8 mouse cellular contexts compared by ENCODE assay signal in the genomic region with DNA sequence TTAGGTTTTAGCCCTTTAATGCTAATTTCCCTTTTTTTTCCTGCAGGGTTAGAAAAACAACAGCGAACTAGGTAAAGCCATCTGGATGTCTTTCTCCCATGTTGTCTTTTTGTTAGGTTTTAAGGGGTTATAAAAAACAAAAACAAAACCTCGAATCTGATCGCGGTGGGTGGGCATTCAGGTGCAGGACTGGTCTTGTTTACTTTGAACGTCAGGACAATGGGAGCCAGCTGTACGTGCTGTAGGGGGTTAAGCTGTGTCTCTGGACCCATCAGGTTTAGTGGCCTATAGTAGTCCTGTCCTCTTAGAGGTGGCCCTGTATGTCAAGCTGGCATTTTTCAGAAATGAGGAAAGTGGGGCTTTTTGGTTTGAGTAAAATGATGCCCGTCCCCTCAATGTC. TPM values are rescaled to one million over a fixed set of nuclear protein-coding genes. Genes with fewer than 3 reads are reported as not detected.
DNase-seq lines count a peak whose midpoint lies in the region; ATAC-seq and TF ChIP-seq lines count a peak whose summit lies in the region.

No protein-coding gene starts in this region.

- no peaks in the 10 kb centered on the region for H3K36me3 ChIP-seq in heart, adult 2 months (ENCODE audit: control insufficient read depth, insufficient read depth, low read length)
- H3K36me3 ChIP-seq in ES-Bruce4 (ENCODE audit: control insufficient read depth, insufficient read depth, low read length, poor library complexity, severe bottlenecking), result no peaks in the 10 kb centered on the region
- H3K36me3 ChIP-seq in forebrain, embryonic 12.5 days (replicated peaks), result no peaks in the 10 kb centered on the region
- H3K36me3 ChIP-seq in liver, adult 2 months (ENCODE audit: control insufficient read depth, insufficient read depth, low read length), result no peaks in the 10 kb centered on the region

- no peak for ATAC-seq in forebrain, embryonic 12.5 days (ENCODE audit: low FRiP score)

- peak overlapping the region; percentile 95 for H3K4me2 ChIP-seq in forebrain, embryonic 12.5 days

- peak overlapping the region; percentile 91 for H3K4me3 ChIP-seq in heart, adult 2 months
- H3K4me3 ChIP-seq in ES-Bruce4 (ENCODE audit: low read depth, low read length), result peak overlapping the region; percentile 76
- peak overlapping the region; percentile 73 for H3K4me3 ChIP-seq in forebrain, embryonic 12.5 days (replicated peaks)
- H3K4me3 ChIP-seq in liver, adult 2 months (ENCODE audit: insufficient read depth, low read depth, low read length), result peak overlapping the region; percentile 98

- H3K9me3 ChIP-seq in ES-Bruce4 (replicated peaks; ENCODE audit: control insufficient read depth, insufficient read depth, low read length, poor library complexity, severe bottlenecking), result 0 out of 2 replicates have a peak, but pooled peaks cover 3% of the 10 kb centered on the region
- H3K9me3 ChIP-seq in forebrain, embryonic 12.5 days, result no peaks in the 10 kb centered on the region

- no peak overlapping the region for H3K9ac ChIP-seq in heart, adult 2 months (ENCODE audit: low read depth, low read length)
- peak overlapping the region; percentile 72 for H3K9ac ChIP-seq in ES-Bruce4 (ENCODE audit: low read depth, poor library complexity, severe bottlenecking)
- H3K9ac ChIP-seq in forebrain, embryonic 12.5 days, result peak overlapping the region; percentile 69; the same call in 1 of the 2 replicates
- no peak overlapping the region for H3K9ac ChIP-seq in liver, adult 2 months (ENCODE audit: low read depth, low read length)

- no peaks in the 10 kb centered on the region for H3K79me2 ChIP-seq in heart, adult 2 months (replicated peaks; ENCODE audit: control insufficient read depth, insufficient read depth, low read length)
- H3K79me2 ChIP-seq in liver, adult 2 months (ENCODE audit: control insufficient read depth, insufficient read depth, low read length), result peaks cover 9% of the 10 kb centered on the region

- no peak for DNase-seq in heart, adult 2 months
- DNase-seq in heart, adult 9 months (ENCODE audit: low spot score in 2 of 2), result no peak
- DNase-seq in liver, adult 2 months (ENCODE audit: extremely low read depth, low read depth, low spot score), result no peak
- DNase-seq in adrenal gland, postnatal 36 days, result no peak
- DNase-seq in embryo, embryonic 11 days, result no peak
- no peak for DNase-seq in layer of hippocampus, postnatal 25 days (ENCODE audit: extremely low spot score in 1 of 2, low spot score in 1 of 2)

- H3K27me3 ChIP-seq in heart, adult 2 months (ENCODE audit: control insufficient read depth, insufficient read depth, low read length), result no peaks in the 10 kb centered on the region
- no peaks in the 10 kb centered on the region for H3K27me3 ChIP-seq in ES-Bruce4 (ENCODE audit: control insufficient read depth, insufficient read depth, low read length, poor library complexity, severe bottlenecking)
- peaks cover 12% of the 10 kb centered on the region for H3K27me3 ChIP-seq in forebrain, embryonic 12.5 days
- H3K27me3 ChIP-seq in liver, adult 2 months (ENCODE audit: control insufficient read depth, insufficient read depth, low read length), result no peaks in the 10 kb centered on the region

- peaks cover 3% of the 10 kb centered on the region for H3K4me1 ChIP-seq in heart, adult 2 months (ENCODE audit: control insufficient read depth, insufficient read depth, low read length)
- H3K4me1 ChIP-seq in ES-Bruce4 (ENCODE audit: control insufficient read depth, insufficient read depth, low read length), result no peaks in the 10 kb centered on the region
- peaks cover 21% of the 10 kb centered on the region for H3K4me1 ChIP-seq in forebrain, embryonic 12.5 days
- H3K4me1 ChIP-seq in liver, adult 2 months (ENCODE audit: control insufficient read depth, insufficient read depth, low read length), result peaks cover 8% of the 10 kb centered on the region

- intact Hi-C loops in heart, adult 2 months (cut with DNase I), result loop anchor here (5.0 kb wide), 3 partner anchors 35 to 80 kb away; a partner anchor contains a TSS

- WGBS in heart, adult 2 months, result 34% methylated on average over 7 of the region's 7 CpGs
- WGBS in forebrain, embryonic 12.5 days, result 6% methylated on average over 7 of the region's 7 CpGs
- WGBS in liver, adult 2 months, result 14% methylated on average over 7 of the region's 7 CpGs

- TF ChIP-seq POLR2A in heart, adult 2 months (IDR thresholded peaks at IDR 0.05; ENCODE audit: insufficient read depth, low read depth, low read length), result no peak
- no peak for TF ChIP-seq POLR2A in ES-Bruce4 (IDR thresholded peaks at IDR 0.05; ENCODE audit: insufficient read depth, low read length)
- TF ChIP-seq POLR2A in liver, adult 2 months (IDR thresholded peaks at IDR 0.05; ENCODE audit: extremely low read depth, insufficient read depth, low read length), result no peak

- no peak for TF ChIP-seq CTCF in heart, adult 2 months (IDR thresholded peaks at IDR 0.05)
- TF ChIP-seq CTCF in ES-Bruce4 (IDR thresholded peaks at IDR 0.05; ENCODE audit: low read depth, low read length), result no peak
- no peak for TF ChIP-seq CTCF in liver, adult 2 months (IDR thresholded peaks at IDR 0.05; ENCODE audit: low read depth, low read length)

- no peak for TF ChIP-seq EP300 in heart, adult 2 months (IDR thresholded peaks at IDR 0.05; ENCODE audit: insufficient read depth, low read depth, low read length)
- peak; percentile 94 for TF ChIP-seq EP300 in ES-Bruce4 (IDR thresholded peaks at IDR 0.05; ENCODE audit: insufficient read depth, low read depth, low read length)

- peak overlapping the region; percentile 98 for H3K27ac ChIP-seq in heart, adult 2 months
- H3K27ac ChIP-seq in ES-Bruce4 (ENCODE audit: insufficient read depth, low read length), result no peak overlapping the region
- no peak overlapping the region for H3K27ac ChIP-seq in forebrain, embryonic 12.5 days
- no peak overlapping the region for H3K27ac ChIP-seq in liver, adult 2 months (replicated peaks; ENCODE audit: insufficient read depth, low read depth, low read length)

RNA-seq across cellular contexts. Expression of a gene that starts 1.0 kb away (rescaled TPM):
- total RNA-seq in heart, adult 2 months (2021), result 10 to 100 TPM; 12.0 to 12.4 TPM
- polyA plus RNA-seq in heart, adult 2 months (2012; rRNA removed), result 10.3 and 15.3 TPM in 2 replicates
- polyA plus RNA-seq in ES-Bruce4 (2011; ENCODE audit: insufficient read depth, insufficient read length, low read depth, missing spikeins), result 19.7 TPM in 2 replicates
- polyA plus RNA-seq in forebrain, embryonic 12.5 days (2016; fragmentation: Nextera tagmentation; extraction: Ambion mirVana), result 9.5 and 10.0 TPM in 2 replicates
- total RNA-seq in liver, adult 2 months (2014; rRNA removed), result 18.0 and 24.1 TPM in 2 replicates
- polyA plus RNA-seq in liver, adult 2 months (2012; rRNA removed), result 10.9 and 14.3 TPM in 2 replicates
- 10 to 100 TPM; 63.7 to 92.3 TPM for total RNA-seq in adrenal gland, postnatal 36 days (2021)
- total RNA-seq in layer of hippocampus, postnatal 25 days (2021), result 10 to 100 TPM; 71.1 to 78.5 TPM

RNA-seq across cellular contexts. Expression of a gene that starts 35.9 kb away (rescaled TPM):
- not detected for total RNA-seq in heart, adult 2 months (2021)
- polyA plus RNA-seq in heart, adult 2 months (2012; rRNA removed), result 0.23 and 0.31 TPM in 2 replicates
- not detected in 2 replicates for polyA plus RNA-seq in ES-Bruce4 (2011; ENCODE audit: insufficient read depth, insufficient read length, low read depth, missing spikeins)
- not detected in 2 replicates for polyA plus RNA-seq in forebrain, embryonic 12.5 days (2016; fragmentation: Nextera tagmentation; extraction: Ambion mirVana)
- not detected in 2 replicates for total RNA-seq in liver, adult 2 months (2014; rRNA removed)
- not detected in 2 replicates for polyA plus RNA-seq in liver, adult 2 months (2012; rRNA removed)
- not detected for total RNA-seq in adrenal gland, postnatal 36 days (2021)
- total RNA-seq in layer of hippocampus, postnatal 25 days (2021), result not detected

Comparison
In these comparisons a context has a peak if more than half of its experiments do, and no peak if none do; other contexts are left out.
1. H3K9ac ChIP-seq: peak in ES-Bruce4 (single experiment) and forebrain, embryonic 12.5 days (single experiment); none in heart, adult 2 months (single experiment) and liver, adult 2 months (single experiment).
2. Peak in every context shown above with its lines, with median percentiles within 50 percentile points of each other: H3K4me3 ChIP-seq.